Mouse (Mus musculus): ENCODE data around the gene Fabp3.

Fabp3 gene

GRCm38 (mm10) chr4:130295047-130295745 is 13.2 kb upstream of the Fabp3 start:
- peak; percentile 42 for DNase-seq (ENCODE audit: low spot score)

- DNase-seq (ENCODE audit: low spot score): no peak
Measured at GRCm38 (mm10) chr4:130296243-130296965, 12.0 kb upstream of the Fabp3 start.

GRCm38 (mm10) chr4:130297123-130297529 is 11.3 kb upstream of the Fabp3 start:
- peak; percentile 83 for DNase-seq (ENCODE audit: low spot score)

- no peak for DNase-seq (ENCODE audit: low spot score)
Measured at GRCm38 (mm10) chr4:130298877-130299628, 9.3 kb upstream of the Fabp3 start.

DNA sequence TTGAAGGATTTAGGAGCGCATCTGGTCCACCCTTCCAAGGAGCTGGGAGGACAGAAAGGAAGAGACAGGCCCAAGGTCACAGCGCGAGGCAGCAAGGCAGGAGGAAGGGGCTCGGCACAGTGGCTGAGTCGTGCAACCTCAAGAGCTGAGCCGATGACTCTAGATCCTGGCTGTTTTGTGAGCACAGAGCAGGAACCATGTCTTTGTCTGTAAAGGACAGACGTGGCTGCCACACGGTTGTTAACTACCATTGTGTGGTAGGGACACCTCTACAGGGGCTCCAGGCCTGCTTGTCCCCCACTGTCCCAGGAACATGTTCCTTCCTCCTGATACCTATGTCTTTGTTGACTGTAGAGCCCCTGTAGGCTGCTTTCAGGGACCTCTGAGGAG is 8.8 kb upstream of the Fabp3 start:
- no peak for DNase-seq (ENCODE audit: low spot score)

DNA sequence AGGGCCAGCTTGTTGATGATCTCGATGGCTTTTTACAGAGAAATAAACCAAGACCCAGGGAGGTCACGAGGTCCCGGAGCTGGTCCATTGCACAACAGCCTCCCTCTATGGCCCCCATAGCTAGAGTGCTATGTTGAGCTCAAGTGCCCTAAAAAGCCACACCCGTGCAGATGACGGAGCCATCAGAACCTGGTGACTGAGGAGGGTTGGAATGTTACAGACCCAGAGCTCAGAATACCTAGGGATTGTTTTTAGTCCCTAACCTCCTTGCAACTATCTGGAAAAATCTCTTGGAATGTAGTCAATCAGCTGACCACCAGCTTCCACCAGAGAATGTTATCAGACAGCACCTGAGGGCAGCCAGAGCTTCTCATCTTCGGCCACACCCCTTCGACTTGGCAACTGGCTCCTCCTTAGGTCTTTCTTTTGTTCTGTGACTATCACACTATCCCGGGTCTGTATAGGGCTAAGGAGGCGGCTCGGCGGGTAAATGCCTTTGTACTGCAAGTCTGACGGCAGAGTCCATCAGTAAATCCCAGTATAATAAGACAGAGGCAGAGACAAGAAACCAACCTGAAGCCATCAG is 6.0 kb upstream of the Fabp3 start:
- DNase-seq (ENCODE audit: low spot score): no peak

- DNase-seq (ENCODE audit: low spot score): no peak
Measured at GRCm38 (mm10) chr4:130304746-130305145, 3.6 kb upstream of the Fabp3 start.

GRCm38 (mm10) chr4:130306796-130307630 is 1.4 kb upstream of the Fabp3 start:
- DNase-seq (ENCODE audit: low spot score): no peak

GRCm38 (mm10) chr4:130307851-130308230 is 554 bp upstream of the Fabp3 start:
- peak; percentile 80 for DNase-seq (ENCODE audit: low spot score)

DNA sequence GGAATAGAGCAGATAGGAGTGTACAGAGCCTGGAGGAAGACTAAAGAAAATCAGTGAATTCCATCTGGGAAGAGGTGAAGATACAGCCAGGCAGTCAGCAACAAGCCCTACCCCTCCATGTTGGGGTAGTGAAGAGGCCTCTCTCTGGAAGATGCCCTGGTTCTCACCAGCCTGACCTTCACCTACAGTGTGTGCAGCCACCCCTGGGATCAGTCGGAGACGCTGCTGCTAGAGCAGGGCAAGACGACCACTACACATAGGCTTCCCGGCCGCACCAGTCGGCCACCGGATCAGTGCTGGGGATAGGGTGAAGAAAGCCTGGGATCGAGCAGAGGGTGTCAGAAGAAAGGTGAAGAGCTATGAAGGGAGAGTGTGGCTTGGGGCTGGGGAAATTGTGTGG is 859 bp downstream of the Fabp3 start:
- DNase-seq (ENCODE audit: low spot score): no peak

- no peak for DNase-seq (ENCODE audit: low spot score)
Measured at GRCm38 (mm10) chr4:130312526-130312925, 4.1 kb downstream of the Fabp3 start.

- DNase-seq (ENCODE audit: low spot score): no peak
Measured at GRCm38 (mm10) chr4:130313552-130313951, 5.2 kb downstream of the Fabp3 start.

DNA sequence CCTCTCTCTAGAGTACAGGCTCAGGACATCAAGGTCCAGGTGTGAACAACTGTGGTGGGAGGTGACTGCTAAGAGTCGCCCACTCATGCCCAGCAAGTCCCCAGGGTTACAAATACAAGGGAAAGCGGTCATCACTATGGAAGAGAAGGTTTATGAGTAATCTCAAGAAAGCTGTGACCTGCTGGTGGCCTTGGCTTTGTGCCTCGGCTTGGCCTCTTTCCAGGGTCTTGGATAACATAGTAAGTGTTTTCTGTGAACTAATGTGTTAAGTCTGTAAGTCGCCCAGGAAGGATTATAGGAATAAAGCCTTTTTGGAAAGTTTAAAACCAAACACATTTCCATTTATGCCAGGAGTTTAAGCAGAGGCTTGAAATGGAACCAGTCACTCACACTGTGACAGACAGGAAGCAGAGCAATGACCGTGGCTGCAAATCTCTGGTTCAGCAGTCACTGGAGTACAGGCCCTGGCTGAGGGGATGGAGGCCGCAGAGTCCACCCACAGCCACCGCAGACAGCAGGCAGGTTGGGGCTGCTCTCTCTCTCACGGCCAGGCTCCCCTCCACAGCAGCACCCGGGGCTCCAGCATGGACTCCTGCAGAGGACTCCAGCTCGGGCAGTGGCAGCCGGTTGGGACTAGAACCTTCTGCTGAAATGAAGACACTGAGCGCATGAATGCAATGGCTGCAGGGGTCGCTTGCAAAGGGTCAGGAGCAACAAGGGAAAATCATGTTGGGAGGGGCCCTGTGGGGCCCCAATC is 7.6 kb downstream of the Fabp3 start:
- DNase-seq (ENCODE audit: low spot score): no peak

GRCm38 (mm10) chr4:130316691-130317090 is 8.3 kb downstream of the Fabp3 start:
- DNase-seq (ENCODE audit: low spot score): no peak

GRCm38 (mm10) chr4:130318122-130318521 is 9.7 kb downstream of the Fabp3 start:
- DNase-seq (ENCODE audit: low spot score): no peak

DNA sequence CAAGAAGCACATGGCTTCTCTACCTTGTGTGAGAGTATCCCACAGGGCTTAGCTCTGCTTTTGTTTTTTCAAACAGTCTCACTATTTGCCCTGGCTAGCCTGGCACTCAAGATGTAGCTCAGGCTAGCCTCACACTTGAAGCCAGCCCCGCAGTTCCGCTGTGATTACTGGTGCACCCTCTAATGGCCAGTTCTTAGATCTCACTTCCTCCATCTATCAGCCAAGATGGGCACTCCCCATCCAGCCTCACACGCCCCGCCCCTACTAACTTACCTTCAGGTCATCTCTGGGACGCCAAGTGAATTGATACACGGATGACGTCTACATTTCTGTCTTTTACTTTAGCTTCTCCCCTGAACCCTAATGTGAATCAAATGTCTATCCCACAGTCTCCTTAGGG is 11.2 kb downstream of the Fabp3 start:
- no peak for DNase-seq (ENCODE audit: low spot score)

- no peak for DNase-seq (ENCODE audit: low spot score)
Measured at GRCm38 (mm10) chr4:130321640-130322039, 13.2 kb downstream of the Fabp3 start.

DNA sequence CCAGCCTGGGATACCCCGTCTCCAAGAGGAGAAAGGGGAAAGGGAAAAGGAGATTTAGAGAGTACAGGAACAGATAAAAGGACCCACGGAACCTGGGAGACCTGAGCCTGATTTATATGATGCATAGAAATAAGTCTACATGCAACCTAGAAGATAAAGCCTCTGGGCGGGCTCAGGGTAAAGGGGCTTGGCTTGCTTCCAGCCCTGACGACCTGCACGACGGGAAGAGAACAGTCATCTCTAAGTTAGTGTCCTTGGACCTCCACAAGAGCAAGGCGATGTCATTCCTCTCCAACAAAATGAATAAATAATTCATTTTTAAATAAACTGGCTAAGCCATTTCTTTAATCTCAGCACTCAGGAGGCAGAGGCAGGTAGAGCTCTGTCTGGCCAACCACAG is 14.2 kb downstream of the Fabp3 start:
- no peak for DNase-seq (ENCODE audit: low spot score)

- no peak for DNase-seq (ENCODE audit: low spot score)
Measured at GRCm38 (mm10) chr4:130323165-130323564, 14.8 kb downstream of the Fabp3 start.

DNA sequence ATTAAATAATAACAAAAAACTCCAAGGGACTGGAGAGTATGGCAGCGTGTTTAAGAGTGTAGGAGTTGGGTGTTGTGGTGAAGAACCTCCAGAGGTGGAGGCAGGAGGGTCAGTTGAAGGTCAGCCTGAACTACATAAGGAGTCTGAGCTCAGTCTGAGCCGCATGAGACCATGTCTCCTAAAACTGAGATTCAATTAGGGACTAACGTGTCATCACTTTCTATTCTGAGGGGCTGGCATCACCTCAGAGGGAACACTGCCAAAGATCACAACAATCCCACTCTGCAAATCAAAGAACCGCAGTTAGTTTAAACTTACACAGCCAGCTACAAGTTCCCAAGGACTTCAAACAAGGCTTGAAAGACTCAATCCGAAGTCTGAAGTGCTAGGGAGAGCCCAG is 15.2 kb downstream of the Fabp3 start:
- no peak for DNase-seq (ENCODE audit: low spot score)

- no peak for DNase-seq (ENCODE audit: low spot score)
Measured at GRCm38 (mm10) chr4:130325446-130325845, 17.1 kb downstream of the Fabp3 start.
